Mouse (Mus musculus): Measurements from ENCODE around the gene Gtpbp8. TPM values are rescaled to one million over a fixed set of nuclear protein-coding genes. Genes with fewer than 3 reads are reported as not detected.

Gene Gtpbp8
- total and polyA plus RNA-seq, 2 experiments from 2014 or later, result 22.4 to 32.2 TPM

DNA sequence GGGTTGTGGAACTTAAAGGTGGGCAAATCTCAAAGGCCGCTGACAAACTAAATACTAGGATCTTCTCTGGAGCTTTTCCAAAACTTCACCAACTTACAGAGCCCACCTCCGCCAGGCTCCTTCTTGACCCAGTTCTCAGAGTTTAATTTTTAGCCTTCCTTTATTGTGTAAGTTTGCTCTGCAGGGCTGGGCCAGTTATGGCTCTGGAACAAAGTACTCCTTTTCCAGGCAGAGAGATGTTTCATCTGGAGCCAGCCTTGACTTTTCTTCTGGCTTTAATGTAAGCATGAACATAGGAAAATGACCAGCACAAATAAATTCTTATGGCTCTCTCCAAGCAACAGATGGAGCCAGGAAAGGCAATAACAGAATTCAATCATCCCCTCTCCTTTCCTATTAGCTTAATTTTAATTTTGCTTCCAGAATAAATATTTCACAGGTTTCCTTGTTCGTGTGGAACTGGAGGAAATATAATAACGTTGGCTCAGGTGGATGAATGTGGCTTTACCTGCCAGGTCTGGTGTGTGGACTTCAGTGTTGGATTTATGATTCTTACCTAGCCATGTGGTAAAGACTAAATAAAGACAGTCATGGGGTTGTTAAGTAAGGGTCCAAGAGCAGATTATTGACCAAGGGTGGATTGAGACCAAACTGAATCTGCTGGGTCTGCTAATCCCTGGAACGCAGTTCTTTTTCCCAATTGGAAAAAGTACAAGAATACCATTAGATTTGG is 48.5 kb downstream of the Gtpbp8 start:
- no peak for ATAC-seq
- Histone ChIP-seq H3K27ac (no peak overlapping the region), H3K27me3 (ENCODE audit: insufficient read depth, low read length) (no peaks in the 10 kb centered on the region), H3K36me3 (ENCODE audit: insufficient read depth, low read length) (no peaks in the 10 kb centered on the region), H3K9ac (replicated peaks; ENCODE audit: low read length) (no peak overlapping the region), H3K4me1 (ENCODE audit: insufficient read depth, low read length) (no peaks in the 10 kb centered on the region), H3K4me2 (ENCODE audit: low read depth, low read length) (no peak overlapping the region), H3K9me3 (ENCODE audit: low read length) (no peaks in the 10 kb centered on the region), H3K4me3 (ENCODE audit: low read length) (no peak overlapping the region)
- DNase-seq (ENCODE audit: low spot score), result no peak
- no peak for TF ChIP-seq CTCF (IDR thresholded peaks at IDR 0.05; ENCODE audit: low read depth)
- 89% methylated on average over 5 of the region's 5 CpGs for WGBS

DNA sequence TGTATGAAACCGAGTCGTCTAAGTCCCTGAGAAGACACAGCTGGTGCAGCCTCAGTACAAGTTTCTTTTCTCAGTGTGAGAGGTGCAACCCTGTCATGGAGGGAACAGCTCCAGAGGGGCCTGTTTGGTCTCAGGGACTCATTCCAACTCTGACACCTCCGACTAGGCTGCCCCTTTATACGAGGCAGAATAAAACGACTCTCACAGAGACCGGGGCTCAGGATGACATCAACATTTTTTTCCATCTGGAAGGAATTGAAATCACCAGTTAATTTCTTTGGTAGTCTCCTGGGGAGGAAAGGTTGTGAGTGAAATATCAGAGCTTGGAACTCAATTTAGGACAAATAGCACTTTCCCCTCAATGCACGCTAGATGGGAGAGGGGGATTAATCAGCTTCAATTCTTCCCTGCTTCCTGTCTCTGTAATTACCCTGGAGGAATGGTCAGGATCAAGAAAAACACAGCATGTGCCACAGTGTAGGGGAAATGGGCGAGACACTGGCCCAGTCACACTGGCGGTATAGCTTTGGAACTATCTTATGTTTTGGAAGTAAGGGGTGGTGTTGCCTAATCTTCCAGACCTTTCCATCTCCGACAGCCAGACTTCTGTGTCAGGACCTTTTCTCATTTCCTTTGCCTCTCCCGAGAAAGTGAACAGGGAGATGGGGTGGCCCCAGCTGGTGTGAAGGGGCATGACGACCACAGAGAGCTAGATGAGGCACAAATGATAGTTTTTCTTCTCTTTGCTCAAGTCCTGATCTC is 50.1 kb downstream of the Gtpbp8 start:
- ATAC-seq, result 0 out of 2 replicates have a peak, but pooled peaks have one; percentile 43
- Histone ChIP-seq H3K27me3 (ENCODE audit: insufficient read depth, low read length) (no peaks in the 10 kb centered on the region), H3K36me3 (ENCODE audit: insufficient read depth, low read length) (no peaks in the 10 kb centered on the region), H3K4me2 (ENCODE audit: low read depth, low read length) (no peak overlapping the region), H3K27ac (no peak overlapping the region), H3K9me3 (ENCODE audit: low read length) (no peaks in the 10 kb centered on the region), H3K4me3 (ENCODE audit: low read length) (no peak overlapping the region), H3K4me1 (ENCODE audit: insufficient read depth, low read length) (no peaks in the 10 kb centered on the region), H3K9ac (replicated peaks; ENCODE audit: low read length) (no peak overlapping the region)
- DNase-seq (ENCODE audit: low spot score), result no peak
- 43% methylated on average over 12 of the region's 12 CpGs for WGBS
- TF ChIP-seq CTCF (IDR thresholded peaks at IDR 0.05; ENCODE audit: low read depth), result no peak

DNA sequence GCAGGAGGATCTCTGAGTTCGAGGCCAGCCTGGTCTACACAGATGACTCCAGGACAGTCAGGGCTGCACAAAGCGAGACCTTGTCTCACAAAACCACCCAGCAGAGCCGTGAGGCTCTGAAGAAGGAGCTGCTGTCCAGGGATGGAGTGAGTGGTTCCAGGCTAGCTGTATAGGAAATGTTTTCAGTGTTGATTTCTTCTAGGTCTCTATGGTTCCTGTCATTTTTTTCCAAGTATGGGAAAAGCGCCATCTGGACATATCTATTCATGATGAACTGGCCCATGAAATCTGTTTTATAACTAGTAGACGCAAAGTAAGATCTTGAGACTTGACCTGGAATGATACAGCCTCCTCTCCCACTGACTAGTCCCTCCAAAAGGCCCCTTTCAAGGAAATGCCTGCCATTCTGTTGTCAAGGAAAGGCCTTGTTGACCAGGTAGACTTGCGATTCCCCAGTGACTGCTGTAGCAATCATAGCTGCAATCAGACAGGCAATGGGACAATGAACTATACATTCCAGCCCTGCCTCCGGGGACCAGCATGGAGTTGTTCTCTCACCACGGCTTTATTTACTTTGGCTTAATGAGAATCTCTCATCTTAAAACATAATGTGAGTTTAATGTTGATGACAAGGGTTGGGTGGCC is 50.8 kb downstream of the Gtpbp8 start:
- H3K4me2 ChIP-seq (ENCODE audit: low read depth, low read length), result no peak overlapping the region
- no peak for TF ChIP-seq CTCF (IDR thresholded peaks at IDR 0.05; ENCODE audit: low read depth)
- H3K4me1 ChIP-seq (ENCODE audit: insufficient read depth, low read length), result no peaks in the 10 kb centered on the region
- ATAC-seq (no peak), DNase-seq (ENCODE audit: low spot score) (no peak)
- no peaks in the 10 kb centered on the region for H3K9me3 ChIP-seq (ENCODE audit: low read length)
- no peak overlapping the region for H3K4me3 ChIP-seq (ENCODE audit: low read length)
- no peaks in the 10 kb centered on the region for H3K36me3 ChIP-seq (ENCODE audit: insufficient read depth, low read length)
- no peaks in the 10 kb centered on the region for H3K27me3 ChIP-seq (ENCODE audit: insufficient read depth, low read length)
- no peak overlapping the region for H3K9ac ChIP-seq (replicated peaks; ENCODE audit: low read length)
- no peak overlapping the region for H3K27ac ChIP-seq
- 77% methylated on average over 8 of the region's 8 CpGs for WGBS

DNA sequence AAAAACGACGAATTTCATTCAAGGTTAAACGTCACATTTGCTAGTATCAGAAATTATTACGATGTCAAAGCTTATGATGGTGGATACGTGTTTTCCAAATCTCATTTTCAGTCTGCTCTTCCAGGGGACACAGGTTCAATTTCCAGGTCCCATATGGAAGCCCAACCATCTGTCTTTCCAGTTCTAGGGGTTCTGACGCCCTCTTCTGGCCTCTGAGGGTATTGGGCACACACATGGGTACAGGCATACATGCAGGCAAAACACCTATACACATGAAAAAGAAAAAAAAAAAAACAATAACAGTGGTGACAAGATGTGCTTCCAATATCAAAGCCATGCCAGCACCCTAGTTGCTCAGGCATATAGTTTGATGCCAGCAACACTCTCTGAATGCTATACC is 52.5 kb downstream of the Gtpbp8 start:
- no peak overlapping the region for H3K9ac ChIP-seq (replicated peaks; ENCODE audit: low read length)
- TF ChIP-seq CTCF (IDR thresholded peaks at IDR 0.05; ENCODE audit: low read depth), result no peak
- H3K27me3 ChIP-seq (ENCODE audit: insufficient read depth, low read length), result no peaks in the 10 kb centered on the region
- no peak overlapping the region for H3K4me3 ChIP-seq (ENCODE audit: low read length)
- H3K27ac ChIP-seq, result no peak overlapping the region
- H3K9me3 ChIP-seq (ENCODE audit: low read length), result no peaks in the 10 kb centered on the region
- no peak overlapping the region for H3K4me2 ChIP-seq (ENCODE audit: low read depth, low read length)
- no peak for ATAC-seq
- DNase-seq (ENCODE audit: low spot score), result no peak
- WGBS, result 69% methylated on average over 6 of the region's 6 CpGs
- 0 out of 2 replicates have a peak, but pooled peaks cover under 1% of the 10 kb centered on the region for H3K4me1 ChIP-seq (ENCODE audit: insufficient read depth, low read length)
- no peaks in the 10 kb centered on the region for H3K36me3 ChIP-seq (ENCODE audit: insufficient read depth, low read length)

DNA sequence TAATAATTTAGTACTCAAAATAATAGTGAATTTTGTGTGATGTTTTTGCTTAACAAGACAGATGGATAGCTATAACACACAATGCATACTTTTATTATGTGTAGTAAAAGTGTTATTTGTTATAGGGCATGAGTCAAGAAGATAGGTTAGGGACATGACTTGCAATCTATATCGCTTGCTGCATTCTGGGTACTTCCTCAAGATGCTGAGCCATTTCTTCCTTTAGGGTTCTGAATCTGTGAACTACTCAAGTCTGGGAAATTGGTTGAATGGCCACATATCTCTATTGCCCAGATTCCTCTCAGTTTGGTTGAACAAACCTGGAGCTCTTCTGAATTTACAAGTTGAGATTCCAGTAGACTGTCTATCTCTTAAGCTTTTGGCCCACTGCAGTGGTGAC is 53.6 kb downstream of the Gtpbp8 start:
- WGBS, result 93% methylated on average over 1 of the region's 1 CpGs
- H3K9me3 ChIP-seq (ENCODE audit: low read length), result no peaks in the 10 kb centered on the region
- H3K4me3 ChIP-seq (ENCODE audit: low read length), result no peak overlapping the region
- no peak for TF ChIP-seq CTCF (IDR thresholded peaks at IDR 0.05; ENCODE audit: low read depth)
- no peak overlapping the region for H3K27ac ChIP-seq
- H3K36me3 ChIP-seq (ENCODE audit: insufficient read depth, low read length), result no peaks in the 10 kb centered on the region
- no peak overlapping the region for H3K4me2 ChIP-seq (ENCODE audit: low read depth, low read length)
- 0 out of 2 replicates have a peak, but pooled peaks cover 5% of the 10 kb centered on the region for H3K4me1 ChIP-seq (ENCODE audit: insufficient read depth, low read length)
- ATAC-seq (no peak), DNase-seq (ENCODE audit: low spot score) (no peak)
- H3K27me3 ChIP-seq (ENCODE audit: insufficient read depth, low read length), result no peaks in the 10 kb centered on the region
- no peak overlapping the region for H3K9ac ChIP-seq (replicated peaks; ENCODE audit: low read length)

DNA sequence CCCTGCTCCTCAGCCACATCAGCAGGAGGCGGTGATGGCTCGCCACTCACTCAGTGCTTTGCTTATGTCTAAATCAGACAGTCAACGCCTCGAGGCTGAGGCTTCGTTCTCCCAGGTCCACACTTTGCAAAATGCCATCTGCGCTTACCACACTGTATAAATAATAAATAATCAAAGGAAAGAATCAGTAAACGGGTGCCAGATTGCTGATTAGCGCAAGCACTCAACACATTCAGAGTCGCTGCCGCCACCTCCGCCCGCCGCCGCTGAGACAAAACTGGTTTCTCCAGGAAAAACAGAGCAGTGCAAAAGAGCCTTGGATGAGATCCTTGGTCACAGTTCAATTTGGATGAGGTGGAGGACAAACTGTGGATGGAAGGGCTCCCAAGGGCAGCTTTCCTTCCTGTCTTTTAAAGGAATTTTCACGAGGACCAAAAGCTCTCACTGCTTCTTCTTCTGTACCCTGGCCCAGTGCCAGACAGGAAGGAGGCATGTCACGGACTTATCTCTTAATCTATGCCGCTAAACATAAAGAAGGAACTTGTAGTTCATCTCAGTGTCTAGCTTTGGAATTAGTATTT is 54.5 kb downstream of the Gtpbp8 start:
- Histone ChIP-seq H3K4me1 (ENCODE audit: insufficient read depth, low read length) (0 out of 2 replicates have a peak, but pooled peaks cover 12% of the 10 kb centered on the region), H3K4me3 (ENCODE audit: low read length) (no peak overlapping the region), H3K9ac (replicated peaks; ENCODE audit: low read length) (no peak overlapping the region), H3K36me3 (ENCODE audit: insufficient read depth, low read length) (no peaks in the 10 kb centered on the region), H3K27ac (no peak overlapping the region), H3K4me2 (ENCODE audit: low read depth, low read length) (peak overlapping the region; percentile 38; the same call in 1 of the 2 replicates), H3K9me3 (ENCODE audit: low read length) (no peaks in the 10 kb centered on the region), H3K27me3 (ENCODE audit: insufficient read depth, low read length) (no peaks in the 10 kb centered on the region)
- TF ChIP-seq CTCF (IDR thresholded peaks at IDR 0.05; ENCODE audit: low read depth), result no peak
- DNase-seq (ENCODE audit: low spot score), result peak; percentile 58
- no peak for ATAC-seq
- 36% methylated on average over 17 of the region's 17 CpGs for WGBS

Data from hindbrain, postnatal 0 days (tissue).